Mouse (Mus musculus): ENCODE measurements around the gene Cfap73.

DNA sequence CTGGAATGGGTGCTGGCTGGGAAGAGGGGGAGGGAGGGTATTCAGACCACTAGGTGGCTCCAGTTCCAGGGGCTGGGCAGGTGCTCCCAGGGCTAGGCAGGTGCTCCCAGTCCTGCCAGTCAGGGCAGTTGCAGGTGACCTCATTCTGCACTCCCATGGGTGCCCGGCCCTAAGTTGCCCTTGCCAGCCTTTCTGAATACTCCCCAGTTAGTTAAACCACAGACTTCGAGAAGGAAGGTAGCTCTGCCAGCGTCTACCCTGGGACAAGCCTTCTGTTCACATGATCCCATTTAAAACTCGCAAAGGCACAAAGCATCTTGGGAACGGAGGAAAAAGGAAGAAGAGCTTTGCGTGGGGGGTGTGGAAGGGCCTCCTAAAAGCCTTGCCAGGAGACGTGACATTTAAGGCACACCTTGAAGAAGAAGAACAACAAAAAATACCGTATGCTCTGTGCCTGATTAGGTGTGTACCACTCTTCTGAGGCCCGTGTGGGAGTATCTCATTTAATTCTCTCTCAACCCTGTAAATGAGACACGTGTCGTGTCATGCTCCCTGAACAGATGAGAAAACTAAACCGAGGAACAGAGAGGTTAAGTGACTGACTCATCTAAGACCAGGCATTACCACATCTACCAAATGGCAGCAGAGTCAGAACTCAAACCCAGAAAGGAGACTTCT lies 13.9 kb upstream of the Cfap73 start:
- TF ChIP-seq CTCF (IDR thresholded peaks at IDR 0.05; ENCODE audit: low read depth), result peak; percentile 36
- no peak for TF ChIP-seq EP300 (optimal IDR thresholded peaks at IDR 0.05)

All from stomach, postnatal 0 days (tissue).